Mouse (Mus musculus) ES-Bruce4 (cell line): ENCODE measurements around the gene Mrpl51. TPM values are rescaled to one million over a fixed set of nuclear protein-coding genes. Genes with fewer than 3 reads are reported as not detected.

Experiments used
- H3K27ac ChIP-seq: 2 replicates; pipeline ENCODE4 v1.5.1; 2012; ENCODE audit warnings: low read length, inconsistent platforms; ENCODE audit not compliant: insufficient read depth
- H3K27me3 ChIP-seq: 2 replicates; pipeline ENCODE4 v1.6.1; 2012; ENCODE audit warnings: mild to moderate bottlenecking, low read length, inconsistent platforms; ENCODE audit not compliant: control insufficient read depth, poor library complexity, insufficient read depth, severe bottlenecking
- H3K36me3 ChIP-seq: 2 replicates; pipeline ENCODE4 v1.6.1; 2012; ENCODE audit warnings: inconsistent platforms, mild to moderate bottlenecking, low read length, moderate library complexity; ENCODE audit not compliant: control insufficient read depth, poor library complexity, insufficient read depth, severe bottlenecking
- H3K4me1 ChIP-seq: one replicate; pipeline ENCODE4 v1.8.1; 2011; ENCODE audit warnings: low read length; ENCODE audit not compliant: control insufficient read depth, insufficient read depth
- H3K4me3 ChIP-seq: 2 replicates; pipeline ENCODE4 v1.5.1; 2011; ENCODE audit warnings: low read depth, mild to moderate bottlenecking, low read length
- H3K9ac ChIP-seq: 2 replicates; pipeline ENCODE4 v1.6.1; 2012; ENCODE audit warnings: low read depth, mild to moderate bottlenecking, inconsistent platforms; ENCODE audit not compliant: poor library complexity, severe bottlenecking
- H3K9me3 ChIP-seq: replicated peaks from 2 replicates; pipeline ENCODE4 v1.6.1; 2012; ENCODE audit warnings: mild to moderate bottlenecking, low read length, inconsistent platforms; ENCODE audit not compliant: control insufficient read depth, poor library complexity, insufficient read depth, severe bottlenecking
- CTCF ChIP-seq: IDR thresholded peaks from one replicate; pipeline ENCODE4 v1.8.1; 2011; ENCODE audit warnings: low read depth, low read length
- EP300 ChIP-seq: IDR thresholded peaks from 2 replicates; pipeline ENCODE4 v1.6.1; 2011; ENCODE audit warnings: low read depth, low read length; ENCODE audit not compliant: insufficient read depth
- POLR2A ChIP-seq: IDR thresholded peaks from one replicate; pipeline ENCODE4 v1.8.1; 2011; ENCODE audit warnings: low read length; ENCODE audit not compliant: insufficient read depth
- polyA plus RNA-seq: library from polyadenylated mRNA; stranded (reverse); fragments of >200 nt; gene quantifications from 2 replicates; pipeline ENCODE4 v1.2.4, GENCODE M21; 2011; ENCODE audit warnings: low read depth; ENCODE audit not compliant: missing spikeins, insufficient read depth, insufficient read length

Gene Mrpl51
- polyA plus RNA-seq = 113 TPM in 2 replicates

- H3K9ac ChIP-seq = peak within 1 kb of the TSS; percentile 89
- TF ChIP-seq CTCF (no peak), EP300 (no peak), POLR2A (no peak)
- peak within 1 kb of the TSS; percentile 98 for H3K27ac ChIP-seq
- no peaks in the 10 kb centered on the region for H3K27me3 ChIP-seq
- H3K4me1 ChIP-seq = peaks cover 3% of the 10 kb centered on the region
- peak within 1 kb of the TSS; percentile 97 for H3K4me3 ChIP-seq
- H3K9me3 ChIP-seq = no peaks in the 10 kb centered on the region
- peaks cover 45% of the 10 kb centered on the region for H3K36me3 ChIP-seq
Observed at GRCm38 (mm10) chr6:125191332-125192015, at the start of gene Mrpl51, which contains the start of gene Ncapd2. TSS of gene Mrpl51 (plus strand) at chr6:125191801. TSS of gene Ncapd2 (minus strand) at chr6:125191701.

GRCm38 (mm10) chr6:125142436-125142835 is 49.2 kb upstream of the Mrpl51 start:
- no peak for TF ChIP-seq POLR2A
- TF ChIP-seq EP300 = no peak
- TF ChIP-seq CTCF = no peak
- no peaks in the 10 kb centered on the region for H3K27me3 ChIP-seq
- no peak overlapping the region for H3K27ac ChIP-seq
- no peaks in the 10 kb centered on the region for H3K9me3 ChIP-seq
- H3K9ac ChIP-seq = no peak overlapping the region
- no peak overlapping the region for H3K4me3 ChIP-seq
- no peaks in the 10 kb centered on the region for H3K4me1 ChIP-seq
- H3K36me3 ChIP-seq = peaks cover 50% of the 10 kb centered on the region

DNA sequence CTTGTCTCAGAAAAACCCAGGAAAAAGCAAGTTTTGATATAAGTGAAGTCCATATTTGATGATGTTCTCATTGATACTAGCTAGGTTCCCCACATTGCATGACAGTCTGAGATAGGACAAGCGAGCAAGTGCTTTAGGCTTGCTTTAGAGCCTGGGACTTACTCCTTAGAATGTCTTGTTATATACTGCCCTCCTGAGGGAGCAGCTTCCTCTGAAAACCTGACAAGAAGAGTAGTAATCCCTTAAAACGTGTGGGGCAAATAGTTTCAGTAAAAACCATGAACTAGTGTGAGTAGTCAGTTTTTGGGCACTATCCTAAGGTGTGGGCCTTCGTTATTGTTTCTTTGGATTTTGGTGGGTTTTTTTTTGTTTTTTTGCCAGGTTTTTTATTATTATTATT is 48.5 kb upstream of the Mrpl51 start:
- Histone ChIP-seq H3K9ac (no peak overlapping the region), H3K4me3 (no peak overlapping the region), H3K4me1 (no peaks in the 10 kb centered on the region), H3K27ac (no peak overlapping the region), H3K9me3 (no peaks in the 10 kb centered on the region), H3K27me3 (no peaks in the 10 kb centered on the region), H3K36me3 (peaks cover 46% of the 10 kb centered on the region)
- TF ChIP-seq POLR2A = no peak
- no peak for TF ChIP-seq EP300
- no peak for TF ChIP-seq CTCF

DNA sequence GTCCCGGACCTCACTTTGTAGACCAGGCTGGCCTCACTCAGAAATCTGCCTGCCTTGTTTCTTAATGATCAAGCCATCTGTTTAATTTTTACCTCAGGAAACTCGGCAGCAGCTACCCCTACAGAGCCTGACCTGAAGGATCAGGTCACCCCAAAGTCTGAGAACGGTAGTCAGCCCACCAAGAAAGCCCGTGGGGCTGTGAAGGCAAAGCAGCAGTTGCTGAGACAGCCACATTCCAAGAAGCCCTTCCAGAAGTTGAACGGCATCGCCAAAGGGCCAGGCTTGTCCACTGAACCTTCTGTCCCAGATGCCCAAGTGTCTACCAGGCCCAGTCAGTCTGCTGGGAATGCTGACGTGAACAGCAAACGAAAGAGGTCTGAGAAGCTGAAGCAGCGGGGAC is 47.7 kb upstream of the Mrpl51 start:
- Histone ChIP-seq H3K9ac (no peak overlapping the region), H3K36me3 (peaks cover 39% of the 10 kb centered on the region), H3K4me3 (no peak overlapping the region), H3K4me1 (no peaks in the 10 kb centered on the region), H3K27me3 (no peaks in the 10 kb centered on the region), H3K27ac (no peak overlapping the region; the same call in 1 of the 2 replicates), H3K9me3 (no peaks in the 10 kb centered on the region)
- no peak for TF ChIP-seq CTCF
- no peak for TF ChIP-seq EP300
- TF ChIP-seq POLR2A = no peak

DNA sequence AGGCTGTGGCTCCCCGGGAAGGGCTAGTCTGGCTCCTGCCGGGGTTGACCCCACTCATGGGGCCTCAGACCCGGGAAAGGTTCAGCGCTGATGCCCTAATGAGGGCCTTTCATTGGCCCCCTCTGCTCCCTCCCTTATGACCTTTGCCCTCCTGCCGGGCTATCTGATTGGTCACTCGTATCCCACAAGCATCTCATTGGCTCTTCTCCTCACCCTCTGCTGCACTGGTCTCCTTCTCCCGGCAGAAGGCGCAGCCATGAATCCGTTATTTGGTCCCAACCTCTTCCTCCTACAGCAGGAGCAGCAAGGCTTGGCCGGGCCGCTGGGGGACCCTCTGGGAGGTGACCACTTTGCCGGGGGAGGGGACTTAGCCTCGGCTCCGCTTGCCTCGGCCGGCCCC is 46.6 kb upstream of the Mrpl51 start, which contains the start of gene Iffo1:
Iffo1 (plus strand) TSS at position 241 of the 400 bp plus-strand sequence.
- Histone ChIP-seq H3K27ac (peak within 1 kb of the TSS; percentile 12; the same call in 1 of the 2 replicates), H3K36me3 (peaks cover 29% of the 10 kb centered on the region)
- TF ChIP-seq POLR2A = peak; percentile 53
- TF ChIP-seq CTCF = no peak

GRCm38 (mm10) chr6:125145479-125145951 is 46.1 kb upstream of the Mrpl51 start:
- H3K4me3 ChIP-seq = peak overlapping the region; percentile 59
- H3K4me1 ChIP-seq = peaks cover 3% of the 10 kb centered on the region
- no peak for TF ChIP-seq EP300
- no peak for TF ChIP-seq CTCF
- no peak for TF ChIP-seq POLR2A
- H3K9ac ChIP-seq = peak overlapping the region; percentile 39
- H3K9me3 ChIP-seq = no peaks in the 10 kb centered on the region
- peaks cover 24% of the 10 kb centered on the region for H3K36me3 ChIP-seq
- H3K27me3 ChIP-seq = no peaks in the 10 kb centered on the region
- peak overlapping the region; percentile 12; the same call in 1 of the 2 replicates for H3K27ac ChIP-seq

More for the DNA sequence above, 46.6 kb upstream of the Mrpl51 start, which contains the start of gene Iffo1:
- Histone ChIP-seq H3K4me1 (peaks cover 3% of the 10 kb centered on the region), H3K27me3 (no peaks in the 10 kb centered on the region), H3K4me3 (peak within 1 kb of the TSS; percentile 59), H3K9ac (peak within 1 kb of the TSS; percentile 39), H3K9me3 (no peaks in the 10 kb centered on the region)
